Mouse (Mus musculus) kidney, adult 10 weeks (tissue): ENCODE results near the gene Fbxo36. TPM values are rescaled to one million over a fixed set of nuclear protein-coding genes. Genes with fewer than 3 reads are reported as not detected.

Experiments
- polyA plus RNA-seq: library from polyadenylated mRNA; stranded (reverse); fragments of 350-450 nt; fragmentation: Illumina TruSeq; extraction: RNeasy Lipid Tissue Mini Kit (QIAGEN cat#74804); gene quantifications from one replicate; pipeline ENCODE4 v1.2.3, GENCODE M21; 2014; ENCODE audit warnings: low read depth, low replicate concordance

The Fbxo36 gene
- polyA plus RNA-seq: 16.3 TPM

GRCm38 (mm10) chr1:84839309-84840017 is at the start of gene Fbxo36:
Fbxo36 (plus strand) TSS chr1:84839841.

GRCm38 (mm10) chr1:84840018-84840664 is 500 bp downstream of the Fbxo36 start, which contains the start of gene Trip12:
Trip12 (minus strand) TSS chr1:84840516.

GRCm38 (mm10) chr1:84934503-84935333 is 95.1 kb downstream of the Fbxo36 start, which contains the start of gene Slc16a14:
Slc16a14 (minus strand) TSS chr1:84935134.

Other genes starting within 250 kb of the Fbxo36 start
- gene Dner, start 143.6 kb upstream of the Fbxo36 start, polyA plus RNA-seq: not detected
- 228 TPM for gene Trip12, start 675 bp downstream of the Fbxo36 start, polyA plus RNA-seq
- 51.4 TPM for gene Slc16a14, start 95.3 kb downstream of the Fbxo36 start, polyA plus RNA-seq